Mouse (Mus musculus) lung, embryonic 16.5 days (tissue): ENCODE data around the gene Usp47. TPM values are rescaled to one million over a fixed set of nuclear protein-coding genes. Genes with fewer than 3 reads are reported as not detected.

Source experiments
- ATAC-seq: fragments of 200-750 bp; cut with Nextera tagmentation; 2 replicates; pipeline ENCODE4 v1.8.0; 2017; ENCODE audit warnings: low read depth, mild to moderate bottlenecking, moderate library complexity
- H3K27ac ChIP-seq: fragments of 300-500 bp; sonication (generic); 2 replicates; pipeline ENCODE4 v1.5.1; 2014; ENCODE audit warnings: mild to moderate bottlenecking, control low read depth, low read length
- H3K27me3 ChIP-seq: fragments of 300-500 bp; sonication (generic); 2 replicates; pipeline ENCODE4 v1.6.1; 2014; ENCODE audit warnings: low read depth, low read length, mixed read lengths; ENCODE audit not compliant: control insufficient read depth, insufficient read depth
- H3K36me3 ChIP-seq: fragments of 300-500 bp; sonication (generic); 2 replicates; pipeline ENCODE4 v1.6.1; 2014; ENCODE audit warnings: low read length; ENCODE audit not compliant: control insufficient read depth, insufficient read depth
- H3K4me1 ChIP-seq: fragments of 300-500 bp; sonication (generic); replicated peaks from 2 replicates; pipeline ENCODE4 v1.6.1; 2014; ENCODE audit warnings: low read length, mixed read lengths; ENCODE audit not compliant: control insufficient read depth, insufficient read depth
- H3K4me2 ChIP-seq: fragments of 300-500 bp; sonication (generic); 2 replicates; pipeline ENCODE4 v1.6.1; 2014; ENCODE audit warnings: low read depth, low read length, control low read depth
- H3K4me3 ChIP-seq: fragments of 300-500 bp; sonication (generic); 2 replicates; pipeline ENCODE4 v1.5.1; 2014; ENCODE audit warnings: mild to moderate bottlenecking, low read length, control low read depth
- H3K9ac ChIP-seq: fragments of 300-500 bp; sonication (generic); 2 replicates; pipeline ENCODE4 v1.6.1; 2014; ENCODE audit warnings: low read length, control low read depth
- H3K9me3 ChIP-seq: fragments of 300-500 bp; sonication (generic); 2 replicates; pipeline ENCODE4 v1.6.1; 2016; ENCODE audit warnings: low read length; ENCODE audit not compliant: control insufficient read depth
- WGBS: fragments of 180-500 bp; shearing (Covaris S2); extraction: QIAGEN DNeasy Blood & Tissue Kit; methylation state at CpG from one replicate; pipeline ENCODE4 v1.1.7; 2014; 5-methylcytosine and 5-hydroxymethylcytosine counted together
- polyA plus RNA-seq: library from polyadenylated mRNA; unstranded; fragments of >200 nt; fragmentation: Nextera tagmentation; extraction: Ambion mirVana; gene quantifications from 2 replicates; pipeline ENCODE4 v1.2.1, GENCODE M21; 2015

The Usp47 gene
- polyA plus RNA-seq, 1 experiment from 2014 or later, result 71.5 TPM

DNA sequence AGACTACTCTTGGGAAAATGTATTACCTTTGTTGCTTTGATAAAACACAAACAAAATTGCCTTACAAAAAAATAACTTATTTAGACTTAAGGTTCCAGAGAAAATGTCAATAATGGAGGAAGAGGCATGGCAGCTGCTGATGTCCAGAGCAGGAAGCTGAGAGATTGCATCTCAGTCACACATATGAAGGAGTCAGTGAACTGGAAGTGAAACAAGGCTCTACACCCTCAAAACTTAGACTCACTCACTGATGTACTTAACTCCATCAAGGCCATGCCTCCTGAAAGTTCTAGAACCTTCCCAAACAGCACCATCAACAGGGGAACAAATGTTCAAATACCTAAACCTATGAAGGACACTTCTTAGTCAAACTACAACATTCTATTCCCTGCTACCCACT, 23.9 kb upstream of the Usp47 start:
- H3K36me3 ChIP-seq, result no peaks in the 10 kb centered on the region
- H3K4me2 ChIP-seq, result no peak overlapping the region
- no peak overlapping the region for H3K9ac ChIP-seq
- H3K27me3 ChIP-seq, result no peaks in the 10 kb centered on the region
- H3K9me3 ChIP-seq, result 0 out of 2 replicates have a peak, but pooled peaks cover 2% of the 10 kb centered on the region
- ATAC-seq, result no peak
- H3K27ac ChIP-seq, result no peak overlapping the region
- no peaks in the 10 kb centered on the region for H3K4me1 ChIP-seq
- no peak overlapping the region for H3K4me3 ChIP-seq

DNA sequence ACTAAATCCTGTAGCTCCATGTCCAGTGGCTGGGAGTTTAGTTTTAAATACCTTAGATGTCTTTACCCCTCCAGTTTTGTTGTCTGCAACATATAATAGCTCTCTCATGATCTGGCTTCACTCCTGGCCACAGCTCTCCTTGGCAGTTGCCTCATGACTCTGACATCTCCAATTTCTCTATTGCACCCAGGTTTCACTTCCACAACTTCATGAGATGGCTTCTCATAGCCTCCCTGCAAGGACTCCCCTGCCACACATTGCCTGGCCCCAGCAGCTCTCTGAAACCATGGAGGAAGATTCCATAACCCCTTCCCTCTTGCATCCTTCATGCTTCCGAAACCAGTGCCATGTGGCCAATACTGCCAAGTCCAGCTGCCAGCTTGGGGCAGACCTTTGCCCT, 23.1 kb upstream of the Usp47 start:
- WGBS, result 76% methylated on average over 1 of the region's 1 CpGs
- 0 out of 2 replicates have a peak, but pooled peaks cover 2% of the 10 kb centered on the region for H3K9me3 ChIP-seq
- H3K27me3 ChIP-seq, result no peaks in the 10 kb centered on the region
- H3K4me2 ChIP-seq, result no peak overlapping the region
- no peak overlapping the region for H3K9ac ChIP-seq
- no peak overlapping the region for H3K27ac ChIP-seq
- H3K4me3 ChIP-seq, result no peak overlapping the region
- H3K4me1 ChIP-seq, result no peaks in the 10 kb centered on the region
- no peak for ATAC-seq
- H3K36me3 ChIP-seq, result no peaks in the 10 kb centered on the region

DNA sequence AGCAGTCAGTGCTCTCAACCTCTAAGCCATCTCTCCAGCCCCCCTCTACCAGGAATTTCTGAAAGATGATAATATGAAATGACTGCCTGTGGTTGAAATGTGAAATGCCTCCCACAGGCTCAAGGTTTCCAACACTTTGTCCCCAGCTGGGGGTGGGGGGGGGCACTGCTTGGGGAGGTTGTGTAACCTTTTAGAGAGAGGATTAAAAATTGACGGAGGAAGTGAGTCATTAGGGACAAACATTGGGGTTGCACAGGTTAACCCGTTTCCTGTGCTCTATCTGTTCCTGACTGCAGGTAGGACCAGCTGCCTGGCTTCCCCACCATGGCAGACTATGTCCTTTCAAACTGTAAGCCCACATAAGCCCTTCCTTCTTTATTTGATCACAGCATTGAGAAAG, 12.8 kb upstream of the Usp47 start:
- Histone ChIP-seq H3K9me3 (no peaks in the 10 kb centered on the region), H3K4me2 (no peak overlapping the region), H3K4me1 (peaks cover 18% of the 10 kb centered on the region), H3K36me3 (no peaks in the 10 kb centered on the region), H3K27ac (no peak overlapping the region), H3K4me3 (no peak overlapping the region), H3K9ac (no peak overlapping the region), H3K27me3 (no peaks in the 10 kb centered on the region)
- 65% methylated on average over 2 of the region's 2 CpGs for WGBS
- ATAC-seq, result no peak

- Histone ChIP-seq H3K4me3 (no peak overlapping the region), H3K4me2 (no peak overlapping the region), H3K27ac (no peak overlapping the region), H3K36me3 (no peaks in the 10 kb centered on the region), H3K4me1 (peaks cover 18% of the 10 kb centered on the region), H3K27me3 (no peaks in the 10 kb centered on the region), H3K9ac (no peak overlapping the region), H3K9me3 (no peaks in the 10 kb centered on the region)
- WGBS, result 38% methylated on average over 4 of the region's 4 CpGs
- no peak for ATAC-seq
These were observed 12.3 kb upstream of the Usp47 start for GRCm38 (mm10) chr7:112010976-112011375.

- Histone ChIP-seq H3K4me1 (peaks cover 18% of the 10 kb centered on the region), H3K4me2 (no peak overlapping the region), H3K36me3 (no peaks in the 10 kb centered on the region), H3K9me3 (no peaks in the 10 kb centered on the region), H3K9ac (no peak overlapping the region), H3K27ac (peak overlapping the region; percentile 86), H3K4me3 (no peak overlapping the region), H3K27me3 (no peaks in the 10 kb centered on the region)
- peak; percentile 85 for ATAC-seq
- WGBS, result 12% methylated on average over 5 of the region's 5 CpGs
These were observed 11.2 kb upstream of the Usp47 start for GRCm38 (mm10) chr7:112012102-112012501.

DNA sequence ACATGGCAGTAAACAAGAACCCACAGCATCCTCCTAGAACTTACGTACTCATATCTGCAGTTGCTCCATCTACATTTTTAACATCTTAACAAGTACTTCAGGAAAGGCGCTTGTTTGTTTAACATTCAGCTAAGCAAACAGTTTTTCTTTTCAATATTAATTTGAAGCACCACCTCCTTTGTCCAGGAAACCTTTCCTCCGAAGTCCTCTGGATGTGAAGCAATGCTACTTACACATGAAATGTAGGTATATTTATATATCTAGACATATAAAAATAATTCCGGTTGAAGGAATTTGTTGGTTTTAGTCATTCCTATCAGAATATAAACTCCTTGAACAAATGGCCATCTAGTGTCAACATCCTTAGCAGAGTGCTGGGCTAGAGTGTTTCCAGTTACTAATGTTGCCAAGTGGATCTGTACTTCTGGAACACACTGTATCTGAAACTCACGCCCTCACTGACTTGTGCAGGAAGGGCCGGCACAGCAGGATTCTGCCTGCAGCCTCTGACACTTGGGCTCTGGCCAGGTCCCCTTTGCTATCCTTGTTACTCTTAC, 10.6 kb upstream of the Usp47 start:
- whole genome bisulfite sequencing, result 32% methylated on average over 6 of the region's 6 CpGs
- Histone ChIP-seq H3K4me2 (no peak overlapping the region), H3K27me3 (no peaks in the 10 kb centered on the region), H3K4me3 (no peak overlapping the region), H3K9ac (no peak overlapping the region), H3K9me3 (no peaks in the 10 kb centered on the region), H3K27ac (peak overlapping the region; percentile 86), H3K36me3 (no peaks in the 10 kb centered on the region), H3K4me1 (peaks cover 18% of the 10 kb centered on the region)
- ATAC-seq, result peak; percentile 87

- no peak overlapping the region for H3K4me2 ChIP-seq
- ATAC-seq, result no peak
- H3K9ac ChIP-seq, result no peak overlapping the region
- WGBS, result 57% methylated on average over 2 of the region's 2 CpGs
- no peak overlapping the region for H3K4me3 ChIP-seq
- H3K27ac ChIP-seq, result no peak overlapping the region
- H3K36me3 ChIP-seq, result no peaks in the 10 kb centered on the region
- no peaks in the 10 kb centered on the region for H3K27me3 ChIP-seq
- peaks cover 18% of the 10 kb centered on the region for H3K4me1 ChIP-seq
- no peaks in the 10 kb centered on the region for H3K9me3 ChIP-seq
These were observed 9.2 kb upstream of the Usp47 start for GRCm38 (mm10) chr7:112014148-112014547.

DNA sequence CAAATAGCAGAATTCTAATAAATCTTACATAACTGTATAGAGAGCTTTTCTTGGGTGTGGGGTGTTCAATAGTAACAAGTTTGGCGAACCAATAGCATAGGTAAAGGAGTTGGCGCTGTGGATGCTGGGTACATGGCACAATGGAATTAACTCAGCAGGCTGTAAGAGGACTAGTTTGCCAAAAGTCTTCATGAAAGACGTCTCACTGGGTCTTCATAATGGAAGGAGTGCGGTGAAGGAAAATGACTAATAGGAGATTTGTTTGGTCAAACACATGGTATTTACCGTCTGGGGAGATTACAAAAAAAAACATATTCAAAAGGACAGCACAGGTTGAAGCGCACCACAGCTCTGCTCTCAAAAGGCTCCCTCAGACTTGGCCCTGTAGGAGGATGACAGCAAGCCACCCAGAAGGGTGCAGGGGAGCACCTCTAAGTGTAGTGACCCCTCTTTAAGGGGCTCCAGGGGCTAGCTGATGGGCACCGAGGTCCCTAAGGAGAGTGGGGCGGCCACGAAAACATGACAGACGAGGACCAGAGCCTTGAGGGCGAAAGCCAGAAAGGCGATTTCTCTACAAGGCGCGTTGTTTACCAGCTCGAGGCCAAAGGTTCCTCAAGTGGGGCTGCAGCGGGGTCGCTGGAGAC, 676 bp upstream of the Usp47 start:
- H3K4me3 ChIP-seq, result peak overlapping the region; percentile 95
- peak overlapping the region; percentile 85 for H3K4me2 ChIP-seq
- H3K27me3 ChIP-seq, result no peaks in the 10 kb centered on the region
- no peaks in the 10 kb centered on the region for H3K9me3 ChIP-seq
- H3K27ac ChIP-seq, result peak overlapping the region; percentile 98
- peak; percentile 23 for ATAC-seq
- H3K4me1 ChIP-seq, result peaks cover 29% of the 10 kb centered on the region
- H3K36me3 ChIP-seq, result no peaks in the 10 kb centered on the region
- 17% methylated on average over 17 of the region's 17 CpGs for WGBS
- H3K9ac ChIP-seq, result peak overlapping the region; percentile 99

DNA sequence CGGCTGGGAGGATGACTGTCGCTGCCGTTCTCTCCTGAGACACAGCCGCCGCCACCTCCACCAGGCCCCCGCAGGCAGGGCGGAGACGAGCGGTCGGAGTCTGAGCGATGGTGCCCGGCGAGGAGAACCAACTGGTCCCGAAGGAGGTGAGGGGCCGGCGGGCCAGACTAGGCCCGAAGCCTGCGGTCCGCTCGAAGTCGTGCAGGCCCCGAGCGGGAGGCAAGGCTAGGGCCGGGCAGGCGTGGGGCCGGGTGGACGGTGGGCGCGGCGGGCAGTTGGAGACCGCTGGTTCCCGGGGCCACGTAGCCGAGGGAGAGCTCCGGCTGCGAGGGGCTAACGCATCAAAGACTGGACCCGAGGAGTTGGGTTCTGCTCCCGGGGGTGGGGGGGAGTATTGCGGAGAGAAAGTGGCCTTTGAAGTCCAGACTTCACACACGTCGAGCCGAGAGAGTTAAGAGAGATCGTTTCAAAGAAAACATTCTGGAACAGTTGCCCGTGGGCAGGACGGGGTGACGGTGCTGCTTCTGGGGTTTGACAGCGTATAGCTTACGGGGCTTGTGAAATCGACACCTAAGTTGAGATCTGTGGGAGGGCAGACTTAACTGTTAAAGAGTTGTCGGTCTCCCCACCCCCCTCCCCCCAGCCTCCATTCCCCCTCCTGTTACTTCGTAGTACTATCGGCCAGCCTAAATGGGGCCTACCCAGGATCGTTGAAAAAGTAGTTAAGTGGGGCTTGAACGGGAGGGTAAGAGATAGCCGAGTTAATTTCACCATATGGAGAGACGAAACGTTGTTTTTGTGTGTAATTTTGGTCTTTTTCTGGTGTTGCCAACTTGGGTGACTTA, 519 bp downstream of the Usp47 start:
- under 1% methylated on average over 58 of the region's 58 CpGs for WGBS
- Histone ChIP-seq H3K4me3 (peak overlapping the region; percentile 95), H3K36me3 (no peaks in the 10 kb centered on the region), H3K9ac (peak overlapping the region; percentile 99), H3K9me3 (no peaks in the 10 kb centered on the region), H3K27ac (peak overlapping the region; percentile 98), H3K4me2 (peak overlapping the region; percentile 85), H3K4me1 (peaks cover 34% of the 10 kb centered on the region), H3K27me3 (no peaks in the 10 kb centered on the region)
- peak; percentile 75 for ATAC-seq
